Mouse (Mus musculus): ENCODE results near the gene Kif5a. TPM values are rescaled to one million over a fixed set of nuclear protein-coding genes. Genes with fewer than 3 reads are reported as not detected.

Gene Kif5a
- polyA plus RNA-seq, 1 experiment from 2014 or later, result 103 TPM

GRCm38 (mm10) chr10:127294895-127295510 lies 31.9 kb upstream of the Kif5a start:
- Histone ChIP-seq H3K27ac (no peak overlapping the region), H3K9me3 (no peaks in the 10 kb centered on the region), H3K4me2 (no peak overlapping the region), H3K4me1 (peaks cover 21% of the 10 kb centered on the region), H3K27me3 (replicated peaks) (no peaks in the 10 kb centered on the region), H3K9ac (no peak overlapping the region), H3K36me3 (replicated peaks) (peaks cover 52% of the 10 kb centered on the region), H3K4me3 (no peak overlapping the region)
- ATAC-seq (replicated peaks), result no peak
- 95% methylated on average over 10 of the region's 10 CpGs for WGBS

DNA sequence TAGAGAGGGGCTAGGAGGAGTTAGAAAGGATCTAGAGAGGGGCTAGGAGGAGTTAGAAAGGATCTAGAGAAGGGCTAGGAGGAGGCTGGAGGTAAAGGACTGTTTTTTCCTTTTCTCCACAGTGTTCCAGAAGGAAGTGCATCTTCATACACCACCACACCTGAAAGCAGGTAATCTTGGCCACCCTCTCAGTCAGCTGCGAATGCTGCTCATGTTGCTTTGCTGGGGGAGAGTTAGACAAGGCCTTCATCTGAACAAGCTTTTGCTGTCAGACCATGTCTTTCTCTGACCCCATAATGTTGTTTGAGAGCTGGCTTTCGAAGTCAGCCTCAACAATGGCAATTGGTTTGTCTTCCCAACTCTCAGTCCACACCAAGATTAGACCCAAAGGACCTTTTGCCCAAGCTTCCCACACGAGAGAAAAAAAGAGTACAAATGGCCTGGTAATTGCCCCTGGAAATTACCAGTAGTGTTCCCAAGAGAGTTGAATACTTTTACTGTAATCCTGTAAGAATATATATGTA lies 30.5 kb upstream of the Kif5a start:
- Histone ChIP-seq H3K27me3 (replicated peaks) (no peaks in the 10 kb centered on the region), H3K9me3 (no peaks in the 10 kb centered on the region), H3K36me3 (replicated peaks) (peaks cover 43% of the 10 kb centered on the region), H3K4me1 (peaks cover 31% of the 10 kb centered on the region), H3K27ac (no peak overlapping the region), H3K4me3 (no peak overlapping the region), H3K4me2 (no peak overlapping the region), H3K9ac (no peak overlapping the region)
- no peak for ATAC-seq (replicated peaks)
- whole genome bisulfite sequencing, result 91% methylated on average over 3 of the region's 3 CpGs

- H3K36me3 ChIP-seq (replicated peaks), result peaks cover 41% of the 10 kb centered on the region
- no peaks in the 10 kb centered on the region for H3K9me3 ChIP-seq
- H3K4me3 ChIP-seq, result no peak overlapping the region
- H3K27me3 ChIP-seq (replicated peaks), result no peaks in the 10 kb centered on the region
- H3K4me2 ChIP-seq, result no peak overlapping the region
- peaks cover 33% of the 10 kb centered on the region for H3K4me1 ChIP-seq
- 87% methylated on average over 6 of the region's 6 CpGs for WGBS
- no peak overlapping the region for H3K27ac ChIP-seq
- ATAC-seq (replicated peaks), result no peak
- no peak overlapping the region for H3K9ac ChIP-seq
Measured at GRCm38 (mm10) chr10:127292987-127293538, 29.9 kb upstream of the Kif5a start.

DNA sequence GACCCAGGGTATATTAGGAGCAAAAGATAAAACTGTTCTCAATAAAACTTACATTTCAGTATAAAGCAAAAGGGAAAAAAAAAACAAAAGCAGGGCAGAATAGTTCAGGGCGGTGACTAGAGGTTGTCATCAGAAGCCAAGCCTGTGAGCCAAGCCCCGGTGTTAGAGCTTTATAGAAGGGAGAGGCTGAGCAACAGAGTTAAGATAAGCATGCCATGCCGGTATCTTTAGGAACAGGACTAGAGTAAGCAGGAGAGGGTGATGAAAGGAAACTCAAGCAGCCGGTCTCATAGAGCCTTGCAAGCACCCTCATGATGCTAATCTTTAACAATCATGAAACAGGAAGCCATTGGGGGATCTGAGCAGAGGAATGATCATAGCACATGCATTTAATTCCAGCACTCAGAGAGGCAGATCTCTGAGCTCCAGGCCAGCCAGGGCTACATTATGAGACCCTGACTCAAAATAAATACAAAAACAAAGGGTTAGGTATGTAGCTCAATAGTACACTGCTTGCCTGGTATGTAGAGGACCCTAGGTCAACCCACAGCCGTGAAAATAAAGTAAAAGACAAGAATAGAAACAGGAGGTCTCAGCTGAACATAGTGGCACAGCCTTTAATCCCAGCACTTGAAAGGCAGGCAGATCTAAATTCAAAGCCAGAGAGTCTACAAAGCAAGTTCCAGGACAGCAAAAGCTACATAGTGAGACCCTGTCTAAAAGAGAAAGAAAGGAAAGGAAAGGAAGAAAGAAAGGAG lies 28.9 kb upstream of the Kif5a start:
- WGBS, result 38% methylated on average over 5 of the region's 5 CpGs
- peak overlapping the region; percentile 69; the same call in 1 of the 2 replicates for H3K9ac ChIP-seq
- peak overlapping the region; percentile 87 for H3K4me2 ChIP-seq
- peaks cover 31% of the 10 kb centered on the region for H3K36me3 ChIP-seq (replicated peaks)
- peak overlapping the region; percentile 56 for H3K4me3 ChIP-seq
- no peaks in the 10 kb centered on the region for H3K27me3 ChIP-seq (replicated peaks)
- ATAC-seq (replicated peaks), result no peak
- peaks cover 43% of the 10 kb centered on the region for H3K4me1 ChIP-seq
- H3K27ac ChIP-seq, result peak overlapping the region; percentile 91; the same call in 1 of the 2 replicates
- H3K9me3 ChIP-seq, result no peaks in the 10 kb centered on the region

- Histone ChIP-seq H3K36me3 (replicated peaks) (peaks cover 25% of the 10 kb centered on the region), H3K4me1 (peaks cover 51% of the 10 kb centered on the region), H3K9ac (peak overlapping the region; percentile 69), H3K4me2 (peak overlapping the region; percentile 87), H3K27me3 (replicated peaks) (no peaks in the 10 kb centered on the region), H3K4me3 (peak overlapping the region; percentile 56), H3K9me3 (no peaks in the 10 kb centered on the region), H3K27ac (peak overlapping the region; percentile 91)
- WGBS, result 2% methylated on average over 19 of the region's 19 CpGs
- peak; percentile 48 for ATAC-seq (replicated peaks)
Measured at GRCm38 (mm10) chr10:127290930-127291880, 28.1 kb upstream of the Kif5a start.

- peaks cover 59% of the 10 kb centered on the region for H3K4me1 ChIP-seq
Measured at GRCm38 (mm10) chr10:127290307-127290929, 27.3 kb upstream of the Kif5a start.

DNA sequence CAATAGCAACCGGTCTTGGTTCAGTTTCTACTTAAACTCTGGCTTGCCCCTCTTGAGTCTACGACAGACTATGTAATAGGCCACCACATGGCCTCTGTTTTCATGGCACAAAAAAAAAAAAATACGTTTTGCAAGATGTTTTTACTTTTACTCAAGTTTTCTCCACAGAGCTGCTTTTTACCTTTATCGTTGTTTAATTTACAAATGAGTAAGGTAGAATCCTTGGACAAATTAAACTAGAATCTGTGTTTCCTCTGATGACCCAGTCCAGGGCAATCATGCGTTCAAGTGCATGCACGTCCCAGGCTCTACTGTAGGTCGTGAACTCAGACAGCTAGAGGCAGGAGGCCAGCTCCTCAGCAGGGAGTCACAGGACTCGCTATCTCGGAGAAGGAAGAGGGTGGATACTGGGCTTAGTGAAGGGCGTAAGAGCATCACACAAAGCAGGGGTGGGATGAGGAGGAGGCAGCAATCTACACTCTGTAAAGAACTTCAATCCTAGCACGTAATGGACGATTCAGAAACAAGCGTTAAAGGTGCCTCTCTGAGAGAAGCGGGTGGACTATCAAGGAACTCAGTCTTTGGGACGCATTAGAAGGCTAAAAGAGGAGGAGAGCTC lies 26.5 kb upstream of the Kif5a start:
- Histone ChIP-seq H3K27me3 (replicated peaks) (no peaks in the 10 kb centered on the region), H3K9me3 (no peaks in the 10 kb centered on the region), H3K4me3 (peak overlapping the region; percentile 56), H3K4me1 (peaks cover 67% of the 10 kb centered on the region), H3K36me3 (replicated peaks) (peaks cover 10% of the 10 kb centered on the region), H3K27ac (peak overlapping the region; percentile 91), H3K4me2 (peak overlapping the region; percentile 87), H3K9ac (peak overlapping the region; percentile 63)
- 2% methylated on average over 15 of the region's 15 CpGs for WGBS
- peak; percentile 10 for ATAC-seq (replicated peaks)

More at GRCm38 (mm10) chr10:127290307-127290929, 27.3 kb upstream of the Kif5a start:
- peak overlapping the region; percentile 91 for H3K27ac ChIP-seq
- 1% methylated on average over 34 of the region's 47 CpGs for WGBS
- H3K4me2 ChIP-seq, result peak overlapping the region; percentile 87
- no peaks in the 10 kb centered on the region for H3K27me3 ChIP-seq (replicated peaks)
- peak overlapping the region; percentile 56 for H3K4me3 ChIP-seq
- H3K36me3 ChIP-seq (replicated peaks), result peaks cover 17% of the 10 kb centered on the region
- H3K9ac ChIP-seq, result peak overlapping the region; percentile 69
- H3K9me3 ChIP-seq, result no peaks in the 10 kb centered on the region
- peak; percentile 92 for ATAC-seq (replicated peaks)

DNA sequence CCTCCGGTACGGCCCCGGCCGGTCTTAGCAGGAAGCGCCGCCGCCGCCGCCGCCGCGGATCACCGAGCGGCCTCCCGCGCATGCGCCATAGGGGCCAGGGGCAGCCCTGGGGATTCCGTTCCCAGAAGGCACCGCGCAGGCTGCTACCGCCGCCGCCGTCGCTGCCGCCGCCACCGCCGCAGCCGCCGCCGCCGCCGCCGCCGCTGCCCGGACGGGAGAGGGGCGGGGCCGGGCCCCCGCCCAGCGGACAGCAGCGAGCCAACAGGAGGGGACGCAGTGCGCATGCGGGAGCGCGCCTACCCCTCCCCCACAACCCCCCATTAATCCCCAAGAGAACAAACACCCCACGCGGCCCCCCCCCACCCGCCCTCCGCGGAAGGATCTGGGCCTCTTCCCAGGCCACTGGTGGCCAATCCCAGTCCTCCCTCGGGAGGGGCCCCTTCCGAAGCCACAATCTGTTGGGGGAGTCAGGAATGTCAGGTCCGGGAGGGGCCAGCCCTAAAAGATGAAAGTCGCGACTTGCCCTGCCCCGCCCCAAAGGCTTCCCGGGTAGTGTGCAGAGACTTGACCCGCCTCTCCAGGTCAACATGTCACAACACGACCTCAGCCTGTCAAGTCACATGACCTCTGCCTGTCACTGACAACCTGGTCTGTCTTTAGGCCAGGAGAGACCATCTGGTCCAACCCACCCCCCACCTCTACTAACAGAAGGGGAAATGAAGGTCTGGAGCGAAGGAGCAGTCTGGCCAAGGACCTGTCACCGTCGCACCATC lies 25.8 kb upstream of the Kif5a start, which contains the start of gene Mbd6:
Gene Mbd6, minus strand, starts transcription at position 219 of the 773 bp plus-strand sequence.
- Histone ChIP-seq H3K27me3 (replicated peaks) (no peaks in the 10 kb centered on the region), H3K9me3 (no peaks in the 10 kb centered on the region), H3K4me1 (peaks cover 69% of the 10 kb centered on the region), H3K4me2 (peak within 1 kb of the TSS; percentile 87), H3K4me3 (peak within 1 kb of the TSS; percentile 56), H3K27ac (peak within 1 kb of the TSS; percentile 91), H3K36me3 (replicated peaks) (peaks cover 6% of the 10 kb centered on the region; the same call in 1 of the 2 replicates), H3K9ac (peak within 1 kb of the TSS; percentile 63)
- ATAC-seq (replicated peaks), result peak; percentile 9; the same call in 1 of the 2 replicates
- WGBS, result under 1% methylated on average over 38 of the region's 65 CpGs

- ATAC-seq (replicated peaks), result no peak
Measured at GRCm38 (mm10) chr10:127288328-127288799, 25.2 kb upstream of the Kif5a start.

DNA sequence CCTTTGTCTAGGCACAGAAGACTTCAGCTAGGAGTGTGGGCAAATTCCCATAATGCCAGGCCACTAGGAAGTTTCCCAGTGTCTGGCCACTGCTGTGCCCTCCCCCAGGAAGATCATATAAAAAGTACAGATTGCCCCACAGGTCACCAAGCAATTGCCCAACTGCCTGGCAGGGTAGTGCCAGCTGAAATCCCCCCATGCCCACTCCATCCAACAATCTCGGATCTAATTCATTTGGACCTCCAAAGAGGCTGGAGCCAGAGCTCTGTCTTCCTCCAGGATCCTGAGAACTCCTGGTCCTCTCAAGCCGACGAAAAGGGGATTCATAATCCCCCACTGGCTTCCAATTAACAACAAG lies 24.8 kb upstream of the Kif5a start:
- Histone ChIP-seq H3K36me3 (replicated peaks) (peaks cover 9% of the 10 kb centered on the region; the same call in 1 of the 2 replicates), H3K27me3 (replicated peaks) (no peaks in the 10 kb centered on the region), H3K27ac (peak overlapping the region; percentile 91), H3K4me3 (peak overlapping the region; percentile 56), H3K9me3 (no peaks in the 10 kb centered on the region), H3K4me2 (peak overlapping the region; percentile 87), H3K9ac (peak overlapping the region; percentile 63), H3K4me1 (peaks cover 66% of the 10 kb centered on the region)
- no peak for ATAC-seq (replicated peaks)
- 1% methylated on average over 3 of the region's 3 CpGs for WGBS

More at GRCm38 (mm10) chr10:127288328-127288799, 25.2 kb upstream of the Kif5a start:
- no peaks in the 10 kb centered on the region for H3K9me3 ChIP-seq
- H3K4me2 ChIP-seq, result peak overlapping the region; percentile 87
- H3K9ac ChIP-seq, result peak overlapping the region; percentile 63
- peaks cover 69% of the 10 kb centered on the region for H3K4me1 ChIP-seq
- no peaks in the 10 kb centered on the region for H3K27me3 ChIP-seq (replicated peaks)
- H3K4me3 ChIP-seq, result peak overlapping the region; percentile 56
- peaks cover 6% of the 10 kb centered on the region; the same call in 1 of the 2 replicates for H3K36me3 ChIP-seq (replicated peaks)
- WGBS, result under 1% methylated on average over 25 of the region's 28 CpGs
- peak overlapping the region; percentile 91 for H3K27ac ChIP-seq
